Mouse (Mus musculus) olfactory bulb, adult 2 months (tissue): ENCODE data around the gene Adam8. TPM values are rescaled to one million over a fixed set of nuclear protein-coding genes. Genes with fewer than 3 reads are reported as not detected.

Experiments
- H3K27ac ChIP-seq: fragments of 200-500 bp; 2 replicates; pipeline ENCODE4 v1.5.1; 2012; ENCODE audit warnings: low read depth, low read length; ENCODE audit not compliant: insufficient read depth
- H3K4me1 ChIP-seq: fragments of 200-500 bp; 2 replicates; pipeline ENCODE4 v1.6.1; 2012; ENCODE audit warnings: low read length; ENCODE audit not compliant: control insufficient read depth, insufficient read depth
- H3K4me3 ChIP-seq: fragments of 200-500 bp; 2 replicates; pipeline ENCODE4 v1.5.1; 2012; ENCODE audit warnings: mild to moderate bottlenecking, low read depth, low read length, moderate library complexity; ENCODE audit not compliant: insufficient read depth
- CTCF ChIP-seq: fragments of 200-500 bp; IDR thresholded peaks from 2 replicates; pipeline ENCODE4 v1.5.1; 2012; ENCODE audit warnings: low read depth, mild to moderate bottlenecking, low read length, moderate library complexity; ENCODE audit not compliant: insufficient read depth
- POLR2A ChIP-seq: fragments of 200-500 bp; IDR thresholded peaks from 2 replicates; pipeline ENCODE4 v1.6.1; 2012; ENCODE audit warnings: mild to moderate bottlenecking, low read depth, low read length, moderate library complexity; ENCODE audit not compliant: insufficient read depth
- WGBS: fragments of 180-500 bp; shearing (Covaris S2); methylation state at CpG from one replicate; pipeline ENCODE4 v1.1.7; 2018; 5-methylcytosine and 5-hydroxymethylcytosine counted together
- polyA plus RNA-seq: library from polyadenylated mRNA; stranded (reverse); fragments of >200 nt; gene quantifications from 2 replicates; pipeline ENCODE4 v1.2.4, GENCODE M21; 2012; ENCODE audit warnings: low replicate concordance; ENCODE audit not compliant: missing spikeins, insufficient read depth, insufficient read length

Adam8 gene
- polyA plus RNA-seq, 1 experiment, result not detected

DNA sequence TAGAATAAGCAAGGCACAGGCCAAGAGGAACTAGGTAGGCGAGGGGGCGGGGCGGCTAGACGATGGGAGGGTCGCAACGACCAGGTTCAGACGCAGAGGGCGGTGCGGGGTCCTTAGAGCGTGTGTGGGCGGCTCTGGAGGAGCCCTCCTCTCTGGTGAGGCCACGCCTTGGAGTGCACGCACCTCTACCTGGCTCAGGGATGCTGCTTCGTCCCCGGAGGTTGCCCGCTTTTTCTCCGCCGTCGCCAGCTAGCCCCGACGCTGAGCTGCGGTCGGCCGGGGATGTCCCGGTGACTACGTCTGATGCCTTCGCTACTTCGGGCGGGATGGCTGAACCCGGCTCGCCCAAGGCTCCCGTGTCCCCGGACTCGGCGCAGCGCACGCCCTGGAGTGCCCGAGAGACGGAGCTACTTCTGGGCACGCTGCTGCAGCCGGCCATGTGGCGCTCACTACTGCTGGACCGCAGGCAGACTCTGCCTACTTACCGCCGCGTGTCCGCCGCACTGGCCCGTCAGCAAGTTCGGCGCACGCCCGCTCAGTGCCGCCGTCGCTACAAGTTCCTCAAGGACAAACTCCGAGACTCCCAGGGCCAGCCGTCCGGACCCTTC, 48.6 kb downstream of the Adam8 start, which contains the start of gene Utf1:
Gene Utf1 (plus strand): TSS at position 116 of the 608 bp plus-strand sequence.
- TF ChIP-seq POLR2A, result no peak
- no peak for TF ChIP-seq CTCF
- Histone ChIP-seq H3K4me1 (peaks cover 17% of the 10 kb centered on the region), H3K27ac (no peak within 1 kb of the TSS), H3K4me3 (peak within 1 kb of the TSS; percentile 0)
- 2% methylated on average over 59 of the region's 59 CpGs for WGBS

GRCm38 (mm10) chr7:139940476-139941209, 51.7 kb downstream of the Adam8 start:
- WGBS, result 65% methylated on average over 16 of the region's 16 CpGs
- H3K27ac ChIP-seq, result no peak overlapping the region
- H3K4me1 ChIP-seq, result peaks cover 17% of the 10 kb centered on the region
- TF ChIP-seq CTCF (no peak), POLR2A (no peak)
- H3K4me3 ChIP-seq, result no peak overlapping the region

- 75% methylated on average over 5 of the region's 5 CpGs for WGBS
- TF ChIP-seq POLR2A, result no peak
- TF ChIP-seq CTCF, result no peak
Observed at GRCm38 (mm10) chr7:139937810-139938209, 54.6 kb downstream of the Adam8 start.

GRCm38 (mm10) chr7:139937138-139937537, 55.2 kb downstream of the Adam8 start:
- 86% methylated on average over 3 of the region's 3 CpGs for WGBS
- TF ChIP-seq CTCF (no peak), POLR2A (no peak)
- no peak overlapping the region for H3K27ac ChIP-seq
- H3K4me1 ChIP-seq, result peaks cover 5% of the 10 kb centered on the region; the same call in 1 of the 2 replicates
- H3K4me3 ChIP-seq, result no peak overlapping the region

More at GRCm38 (mm10) chr7:139937810-139938209, 54.6 kb downstream of the Adam8 start:
- no peak overlapping the region for H3K27ac ChIP-seq
- no peak overlapping the region for H3K4me3 ChIP-seq
- H3K4me1 ChIP-seq, result peaks cover 5% of the 10 kb centered on the region; the same call in 1 of the 2 replicates

DNA sequence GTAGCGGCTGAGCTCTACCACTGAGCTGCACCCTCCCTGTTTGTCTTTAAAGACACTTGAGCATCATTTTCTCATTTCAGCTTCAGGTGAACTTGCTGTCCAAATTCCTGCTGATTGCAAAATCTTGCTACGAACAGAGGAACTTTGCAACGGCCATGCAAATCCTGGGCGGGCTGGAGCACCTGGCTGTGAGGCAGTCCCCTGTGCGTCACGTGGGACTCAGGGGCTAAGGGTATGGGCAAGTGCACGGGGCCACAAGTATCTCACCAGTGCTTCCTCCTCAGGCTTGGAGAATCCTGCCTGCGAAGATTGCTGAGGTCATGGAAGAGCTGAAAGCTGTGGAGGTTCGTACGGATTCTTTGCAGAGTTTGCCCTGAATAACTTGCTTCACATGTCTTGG, 55.7 kb downstream of the Adam8 start:
- Histone ChIP-seq H3K4me1 (peaks cover 5% of the 10 kb centered on the region; the same call in 1 of the 2 replicates), H3K27ac (no peak overlapping the region), H3K4me3 (no peak overlapping the region)
- WGBS, result 93% methylated on average over 10 of the region's 10 CpGs
- TF ChIP-seq POLR2A, result no peak
- TF ChIP-seq CTCF, result no peak

DNA sequence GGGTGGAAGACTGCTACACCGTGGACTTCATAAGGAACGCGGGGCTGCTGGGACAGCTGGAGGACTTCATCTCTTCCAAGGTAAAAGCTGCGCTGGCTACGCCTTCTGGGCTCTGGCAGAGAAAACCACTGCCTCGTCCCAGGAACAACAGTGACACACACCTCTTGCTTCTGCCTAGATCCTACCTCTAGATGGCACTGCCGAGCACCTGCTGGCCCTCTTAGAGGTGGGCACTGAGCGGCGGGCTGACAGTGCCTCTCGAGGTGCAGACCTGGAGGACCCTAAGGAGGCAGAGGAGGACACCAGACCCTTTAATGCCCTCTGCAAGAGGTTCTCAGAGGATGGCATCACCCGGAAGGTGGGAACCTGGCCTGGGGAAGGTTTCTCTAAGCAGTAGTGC, 61.6 kb downstream of the Adam8 start:
- Histone ChIP-seq H3K4me1 (no peaks in the 10 kb centered on the region), H3K4me3 (no peak overlapping the region), H3K27ac (no peak overlapping the region)
- TF ChIP-seq POLR2A, result no peak
- peak; percentile 44; the same call in 1 of the 2 replicates for TF ChIP-seq CTCF
- 35% methylated on average over 11 of the region's 11 CpGs for WGBS

Other genes with a start within 250 kb of the Adam8 start
- not detected in 2 replicates for gene Adgra1, start 158.4 kb downstream of the Adam8 start, polyA plus RNA-seq
- gene Kndc1, start 97.9 kb downstream of the Adam8 start, polyA plus RNA-seq, result not detected in 2 replicates
- gene Utf1, start 48.8 kb downstream of the Adam8 start, polyA plus RNA-seq, result not detected in 2 replicates
- gene 6430531B16Rik, start 13.8 kb downstream of the Adam8 start, polyA plus RNA-seq, result not detected in 2 replicates
- not detected in 2 replicates for gene Zfp511, start 43.8 kb upstream of the Adam8 start, polyA plus RNA-seq
- not detected in 2 replicates for gene Tubgcp2, start 44.1 kb upstream of the Adam8 start, polyA plus RNA-seq
- gene Msx3, start 56.5 kb upstream of the Adam8 start, polyA plus RNA-seq, result not detected in 2 replicates
- not detected in 2 replicates for gene Caly, start 90.0 kb upstream of the Adam8 start, polyA plus RNA-seq
- gene Prap1, start 100.8 kb upstream of the Adam8 start, polyA plus RNA-seq, result not detected in 2 replicates
- gene Fuom, start 109.9 kb upstream of the Adam8 start, polyA plus RNA-seq, result not detected in 2 replicates
- not detected in 2 replicates for gene Paox, start 123.2 kb upstream of the Adam8 start, polyA plus RNA-seq
- not detected in 2 replicates for gene Echs1, start 123.9 kb upstream of the Adam8 start, polyA plus RNA-seq
- gene Mtg1, start 145.0 kb upstream of the Adam8 start, polyA plus RNA-seq, result not detected in 2 replicates
- gene Sprn, start 162.3 kb upstream of the Adam8 start, polyA plus RNA-seq, result not detected in 2 replicates
- not detected in 2 replicates for gene Olfr522, start 172.2 kb upstream of the Adam8 start, polyA plus RNA-seq
- not detected in 2 replicates for gene Olfr523, start 180.7 kb upstream of the Adam8 start, polyA plus RNA-seq
- gene Olfr524, start 213.4 kb upstream of the Adam8 start, polyA plus RNA-seq, result not detected in 2 replicates
- not detected in 2 replicates for gene Cd163l1, start 225.7 kb upstream of the Adam8 start, polyA plus RNA-seq